Comparison of ENCODE assay signal across 12 mouse cellular contexts in the genomic region with DNA sequence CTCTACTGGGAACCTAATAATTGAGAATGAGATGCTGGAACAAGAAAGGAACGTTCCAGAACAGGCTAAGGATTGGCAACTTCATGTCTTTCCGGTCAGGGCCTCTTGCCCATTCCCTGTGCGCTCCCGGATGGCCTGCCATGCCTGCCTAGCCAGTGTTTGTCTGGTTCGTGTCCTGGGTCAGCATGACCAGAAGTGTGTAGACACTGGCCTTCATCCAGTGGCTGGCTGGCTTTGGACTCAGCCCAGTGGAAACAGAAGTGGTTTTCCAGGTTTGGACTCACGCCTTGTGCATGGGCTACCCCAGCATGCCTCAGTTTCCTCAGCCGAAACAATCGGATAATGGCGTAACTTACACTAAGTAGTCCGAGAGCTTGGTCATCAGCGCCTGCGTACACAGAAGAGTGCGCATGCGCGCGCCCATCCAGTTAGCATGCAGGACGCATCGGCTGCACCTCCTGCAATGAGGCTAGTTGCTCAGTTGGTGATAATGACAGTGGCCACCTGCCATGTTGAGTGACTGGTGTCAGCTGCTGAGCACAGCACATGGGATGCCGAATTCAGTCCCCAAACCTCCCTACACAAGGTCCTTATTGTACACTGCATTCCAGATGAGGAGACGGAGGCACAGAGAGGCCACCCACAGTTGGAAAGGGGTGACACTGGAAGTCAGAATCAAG. TPM values are rescaled to one million over a fixed set of nuclear protein-coding genes. Genes with fewer than 3 reads are reported as not detected.
DNase-seq lines count a peak whose midpoint lies in the region; ATAC-seq and TF ChIP-seq lines count a peak whose summit lies in the region.
"Had no signal": no experiment of that assay in that cellular context is flagged by ENCODE, and none has a peak within 500 bp of the region (broad histone marks: within the 10 kb centered on the region; RNA-seq: fewer than 3 reads in every experiment).

No protein-coding gene starts in this region.

- peaks cover 38% of the 10 kb centered on the region for H3K4me1 ChIP-seq in lung, embryonic 14.5 days (ENCODE audit: insufficient read depth)
- peaks cover 88% of the 10 kb centered on the region for H3K4me1 ChIP-seq in heart, embryonic 16.5 days (ENCODE audit: control insufficient read depth, insufficient read depth, low read length)
- peaks cover 63% of the 10 kb centered on the region for H3K4me1 ChIP-seq in lung, embryonic 15.5 days

- no peak overlapping the region for H3K4me3 ChIP-seq in gastrocnemius, adult 2 months
- H3K4me3 ChIP-seq in lung, embryonic 14.5 days (ENCODE audit: low read depth, low read length) = no peak overlapping the region
- H3K4me3 ChIP-seq in heart, embryonic 16.5 days (ENCODE audit: low read length) = no peak overlapping the region
- no peak overlapping the region for H3K4me3 ChIP-seq in lung, embryonic 15.5 days
- H3K4me3 ChIP-seq: erythroblast, embryonic 14.5 days had no signal

- no peaks in the 10 kb centered on the region for H3K9me3 ChIP-seq in lung, embryonic 14.5 days (ENCODE audit: low read depth, low read length)
- no peaks in the 10 kb centered on the region for H3K9me3 ChIP-seq in heart, embryonic 16.5 days (replicated peaks; ENCODE audit: control insufficient read depth, low read length)
- H3K9me3 ChIP-seq in lung, embryonic 15.5 days = no peaks in the 10 kb centered on the region

- H3K9ac ChIP-seq in lung, embryonic 14.5 days = no peak overlapping the region
- H3K9ac ChIP-seq in heart, embryonic 16.5 days (ENCODE audit: low read length) = no peak overlapping the region
- H3K9ac ChIP-seq in lung, embryonic 15.5 days = no peak overlapping the region

- H3K27ac ChIP-seq in gastrocnemius, adult 2 months = peak overlapping the region; percentile 96
- peak overlapping the region; percentile 33; the same call in 1 of the 2 replicates for H3K27ac ChIP-seq in lung, embryonic 14.5 days (ENCODE audit: low read depth)
- H3K27ac ChIP-seq in heart, embryonic 16.5 days (ENCODE audit: low read length) = peak overlapping the region; percentile 83
- peak overlapping the region; percentile 15 for H3K27ac ChIP-seq in lung, embryonic 15.5 days
- H3K27ac ChIP-seq: kidney, postnatal 0 days had no signal

- no peaks in the 10 kb centered on the region for H3K27me3 ChIP-seq in lung, embryonic 14.5 days (ENCODE audit: insufficient read depth, low read length)
- no peaks in the 10 kb centered on the region for H3K27me3 ChIP-seq in heart, embryonic 16.5 days (ENCODE audit: control insufficient read depth, insufficient read depth, low read length)
- H3K27me3 ChIP-seq in lung, embryonic 15.5 days = no peaks in the 10 kb centered on the region

- H3K4me2 ChIP-seq in lung, embryonic 14.5 days = no peak overlapping the region
- no peak overlapping the region for H3K4me2 ChIP-seq in heart, embryonic 16.5 days (ENCODE audit: low read depth, low read length)
- no peak overlapping the region for H3K4me2 ChIP-seq in lung, embryonic 15.5 days

- intact Hi-C loops in gastrocnemius, adult 2 months (cut with DNase I) = loop anchor here (5.0 kb wide), 1 partner anchor 32 kb away; no protein-coding TSS in a partner anchor
- intact Hi-C loops in gastrocnemius, postnatal 14 days (cut with DNase I; ENCODE audit: low total_unique reads) = loop anchor here (10.0 kb wide), 1 partner anchor 45 kb away; no protein-coding TSS in a partner anchor

- peak; percentile 53 for DNase-seq in gastrocnemius, adult 2 months
- DNase-seq in gastrocnemius, postnatal 14 days = no peak
- peak; percentile 74 for DNase-seq in lung, embryonic 14.5 days
- no peak for DNase-seq in lung, postnatal 25 days (ENCODE audit: low spot score)
- DNase-seq in urinary bladder, adult 2 months (ENCODE audit: low spot score) = no peak
- DNase-seq: midbrain, embryonic 14.5 days; thymus, postnatal 4 days had no signal

- no peak for TF ChIP-seq CTCF in gastrocnemius, adult 2 months (IDR thresholded peaks at IDR 0.05)
- TF ChIP-seq CTCF in lung, embryonic 14.5 days (IDR thresholded peaks at IDR 0.05; ENCODE audit: low read depth) = no peak

- WGBS in lung, embryonic 14.5 days = 72% methylated on average over 20 of the region's 20 CpGs
- 78% methylated on average over 20 of the region's 20 CpGs for WGBS in heart, embryonic 16.5 days
- WGBS in lung, embryonic 15.5 days = 69% methylated on average over 20 of the region's 20 CpGs

- ATAC-seq in lung, embryonic 14.5 days (ENCODE audit: insufficient read depth) = peak; percentile 50
- ATAC-seq in heart, embryonic 16.5 days (replicated peaks; ENCODE audit: extremely low read depth, insufficient read depth, low FRiP score) = no peak
- ATAC-seq in lung, embryonic 15.5 days (ENCODE audit: borderline replicate concordance, extremely low read depth, low FRiP score, low TSS enrichment) = no peak; the same call in 1 of the 2 replicates
- ATAC-seq in frontal cortex, adult (ENCODE audit: low TSS enrichment) = no peak

- H3K36me3 ChIP-seq in lung, embryonic 14.5 days (ENCODE audit: insufficient read depth) = peaks cover 27% of the 10 kb centered on the region; the same call in 1 of the 2 replicates
- H3K36me3 ChIP-seq in heart, embryonic 16.5 days (ENCODE audit: control insufficient read depth, insufficient read depth) = peaks cover under 1% of the 10 kb centered on the region; the same call in 1 of the 2 replicates
- H3K36me3 ChIP-seq in lung, embryonic 15.5 days = peaks cover 3% of the 10 kb centered on the region; the same call in 1 of the 2 replicates

RNA-seq across cellular contexts. Expression of a gene that starts 50.6 kb away (rescaled TPM):
- total RNA-seq in gastrocnemius, adult 2 months (2021) = 10 to 100 TPM; 27.4 to 34.5 TPM
- 10 to 100 TPM; 30.3 to 36.0 TPM for total RNA-seq in gastrocnemius, postnatal 14 days (2021)
- polyA plus RNA-seq in lung, embryonic 14.5 days (2014; fragmentation: Nextera tagmentation; extraction: Ambion mirVana) = 33.5 TPM in 2 replicates
- polyA plus RNA-seq in heart, embryonic 16.5 days (2015; fragmentation: Nextera tagmentation; extraction: Ambion mirVana) = 20.6 and 22.6 TPM in 2 replicates
- polyA plus RNA-seq in lung, embryonic 15.5 days (2015; fragmentation: Nextera tagmentation; extraction: Ambion mirVana) = 19.8 and 23.8 TPM in 2 replicates
- 15.3 and 31.4 TPM in 2 replicates for polyA plus RNA-seq in urinary bladder, adult 2 months (2012; rRNA removed)

Comparison
In these comparisons a context has a peak if more than half of its experiments do, and no peak if none do; other contexts are left out.
1. DNase-seq: peak in gastrocnemius, adult 2 months (single experiment) and lung, embryonic 14.5 days (single experiment); none in gastrocnemius, postnatal 14 days (single experiment), lung, postnatal 25 days (single experiment) and urinary bladder, adult 2 months (single experiment).
2. H3K27ac ChIP-seq: peak in every context shown above with its lines; median percentile 96 in gastrocnemius, adult 2 months; 83 in heart, embryonic 16.5 days; 33 in lung, embryonic 14.5 days; 15 in lung, embryonic 15.5 days.